Mouse (Mus musculus): ENCODE measurements around the gene Gm3591.
"Not testable (repeated sequence)": the region's sequence is repeated elsewhere in the genome, so short reads cannot be mapped to it uniquely, and the experiment has no call there.

The Gm3591 gene

DNA sequence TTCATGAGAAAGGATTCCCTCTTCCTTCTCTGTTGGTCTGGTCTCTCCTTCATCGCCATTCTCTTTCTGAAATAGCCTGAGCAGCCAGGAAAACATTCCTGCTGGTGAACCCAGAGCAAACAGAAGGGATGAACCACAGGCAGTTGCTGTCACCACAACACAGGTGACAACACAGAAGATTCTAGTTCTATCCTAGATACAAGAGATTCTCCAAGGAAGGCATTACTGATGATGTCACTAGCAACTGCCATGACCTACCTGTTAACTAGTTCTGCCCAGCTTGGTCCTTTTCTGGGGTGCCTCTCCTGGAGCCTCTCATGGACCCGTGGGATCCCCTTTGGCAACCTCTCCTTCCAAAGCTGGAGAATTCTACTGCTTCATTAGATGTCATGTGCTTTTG is at the start of gene Gm3591:
TSS of gene Gm3591 (minus strand) at position 101 of the 400 bp plus-strand sequence.
- not testable (repeated sequence) for DNase-seq (ENCODE audit: low spot score in 2 of 2)

DNA sequence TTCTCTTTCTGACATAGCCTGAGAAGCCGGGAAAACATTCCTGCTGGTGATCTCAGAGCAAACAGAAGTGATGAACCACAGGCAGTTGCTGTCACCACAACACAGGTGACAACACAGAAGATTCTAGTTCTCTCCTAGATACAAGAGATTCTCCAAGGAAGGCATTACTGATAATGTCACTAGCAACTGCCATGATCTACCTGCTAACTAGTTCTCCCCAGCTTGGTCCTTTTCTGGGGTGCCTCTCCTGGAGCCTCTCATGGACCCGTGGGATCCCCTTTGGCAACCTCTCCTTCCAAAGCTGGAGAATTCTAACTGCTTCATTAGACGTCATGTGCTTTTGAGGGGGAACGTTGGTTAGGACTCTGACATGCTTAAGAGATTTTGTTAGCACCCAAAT is 32.2 kb upstream of the Gm3591 start, which contains the start of gene Gm3594:
TSS of gene Gm3594 (minus strand) at position 101 of the 400 bp plus-strand sequence.
- DNase-seq (ENCODE audit: low spot score in 2 of 2): not testable (repeated sequence)

DNA sequence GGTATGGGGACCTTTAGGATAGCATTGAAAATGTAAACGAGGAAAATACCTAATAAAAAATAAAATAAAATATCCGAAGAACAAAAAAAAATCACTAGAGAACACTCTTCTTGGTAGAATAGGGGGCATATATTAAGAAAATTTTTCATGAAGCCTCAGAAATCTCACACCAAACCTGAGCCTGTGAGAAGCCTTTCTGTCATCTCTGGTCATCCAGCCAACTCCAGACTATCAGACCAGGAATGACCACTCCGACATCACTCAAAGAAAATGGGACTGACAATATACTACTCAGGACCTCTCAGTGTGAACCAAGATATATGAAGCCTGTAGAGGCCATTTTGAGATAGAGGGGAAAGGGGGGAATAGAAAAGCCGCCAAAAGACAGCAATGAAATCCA is 28.5 kb upstream of the Gm3591 start:
- DNase-seq (ENCODE audit: low spot score in 2 of 2): peak in 1 of 2 experiments; percentile 6

DNA sequence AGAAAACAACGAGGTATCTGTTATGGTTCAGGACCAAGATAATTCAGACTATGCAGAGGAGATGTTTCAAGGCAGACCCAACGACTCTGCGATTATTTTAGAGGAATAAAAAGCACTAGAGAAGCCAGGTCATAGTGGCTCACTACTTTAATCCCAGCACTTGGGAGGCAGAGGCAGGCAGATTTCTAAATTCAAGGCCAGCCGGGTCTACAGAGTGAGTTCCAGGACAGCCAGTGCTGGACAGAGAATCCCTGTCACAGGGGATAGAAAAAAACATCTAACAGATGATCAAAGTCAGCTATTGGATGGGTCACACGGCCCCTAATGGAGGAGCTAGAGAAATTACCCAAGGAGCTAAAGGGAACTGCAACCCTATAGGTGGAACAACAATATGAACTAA is 27.9 kb upstream of the Gm3591 start:
- not testable (repeated sequence) for DNase-seq (ENCODE audit: low spot score in 2 of 2)

DNA sequence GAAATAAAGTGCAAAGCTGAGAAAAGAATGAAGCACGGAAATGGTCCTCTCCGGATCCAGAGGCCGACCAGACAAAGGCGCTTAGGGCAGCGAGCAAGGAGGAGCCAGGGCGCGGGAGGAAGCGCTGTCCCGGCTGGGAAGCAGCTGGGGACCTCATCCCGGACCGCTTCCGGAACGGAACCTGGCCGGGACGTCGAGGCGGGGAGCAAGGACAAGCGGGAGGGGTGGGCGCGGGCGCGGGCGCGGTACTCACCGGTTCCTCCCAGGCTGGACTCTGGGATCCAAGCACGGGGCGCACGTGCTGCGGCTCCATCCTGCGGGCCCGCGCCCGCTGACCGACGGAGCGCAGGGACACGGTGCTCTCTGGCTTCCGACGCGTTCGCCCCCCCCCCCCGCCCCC is 14.5 kb upstream of the Gm3591 start:
- peak in 1 of 2 experiments; percentile 4 for DNase-seq (ENCODE audit: low spot score in 2 of 2)

DNA sequence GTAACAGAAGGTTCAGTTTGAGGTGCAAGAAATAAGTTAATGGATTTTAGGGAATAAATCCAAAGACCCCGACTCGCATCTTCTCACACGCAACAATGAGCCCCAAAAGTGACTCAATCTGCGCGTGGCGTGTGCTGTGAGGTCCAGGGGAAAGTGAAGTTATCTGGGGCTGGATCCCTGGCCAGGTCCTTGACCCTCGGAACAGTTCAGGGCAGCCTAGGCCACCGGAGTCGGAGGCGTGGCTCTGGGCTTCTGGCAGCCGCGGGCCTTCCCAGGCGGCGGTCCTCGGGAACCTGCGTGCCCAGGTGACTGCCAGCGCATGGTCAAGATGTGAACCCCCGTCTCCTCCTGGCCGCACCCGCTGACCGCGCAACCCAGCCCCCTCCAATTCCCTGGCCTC is 14.1 kb upstream of the Gm3591 start:
- not testable (repeated sequence) for DNase-seq (ENCODE audit: low spot score in 2 of 2)

DNA sequence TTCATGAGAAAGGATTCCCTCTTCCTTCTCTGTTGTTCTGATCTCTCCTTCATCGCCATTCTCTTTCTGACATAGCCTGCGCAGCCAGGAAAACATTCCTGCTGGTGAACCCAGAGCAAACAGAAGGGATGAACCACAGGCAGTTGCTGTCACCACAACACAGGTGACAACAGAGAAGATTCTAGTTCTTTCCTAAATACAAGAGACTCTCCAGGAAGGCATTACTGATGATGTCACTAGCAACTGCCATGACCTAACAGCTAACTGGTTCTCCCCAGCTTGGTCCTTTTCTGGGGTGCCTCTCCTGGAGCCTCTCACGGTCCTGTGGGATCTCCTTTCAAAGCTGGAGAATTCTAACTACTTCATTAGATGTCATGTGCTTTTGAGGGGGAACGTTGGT is 22.1 kb downstream of the Gm3591 start, which contains the start of gene Gm16440:
TSS of gene Gm16440 (minus strand) at position 101 of the 400 bp plus-strand sequence.
- not testable (repeated sequence) for DNase-seq (ENCODE audit: low spot score in 2 of 2)
